Mouse (Mus musculus) subcutaneous adipose tissue, adult 2 months (tissue): Measurements from ENCODE around the gene Ces4a. TPM values are rescaled to one million over a fixed set of nuclear protein-coding genes. Genes with fewer than 3 reads are reported as not detected.

Experiments used
- polyA plus RNA-seq: library from polyadenylated mRNA; depleted of rRNA; stranded (reverse); fragments of >200 nt; gene quantifications from 2 replicates; pipeline ENCODE4 v1.2.3, GENCODE M21; 2012; ENCODE audit warnings: low replicate concordance; rRNA removed

Gene Ces4a
- polyA plus RNA-seq = 0.16 and 0.36 TPM in 2 replicates

GRCm38 (mm10) chr8:105131509-105131908, at the start of gene Ces4a:
TSS of gene Ces4a (plus strand) at chr8:105131800.

GRCm38 (mm10) chr8:105083449-105084050, 48.0 kb upstream of the Ces4a start, which contains the start of gene Ces3b:
TSS of gene Ces3b (plus strand) at chr8:105083753.

GRCm38 (mm10) chr8:105170381-105171115, 38.9 kb downstream of the Ces4a start, which contains the start of gene Cbfb:
TSS of gene Cbfb (plus strand) at chr8:105170674.

Other genes with a start within 250 kb of the Ces4a start
- gene Ces2e, start 205.5 kb upstream of the Ces4a start, polyA plus RNA-seq = 0.76 and 2.5 TPM in 2 replicates
- gene Ces2f, start 184.4 kb upstream of the Ces4a start, polyA plus RNA-seq = 0.03 TPM in 1 of 2 replicates, not detected in the other
- 11.3 and 12.2 TPM in 2 replicates for gene Ces2g, start 170.1 kb upstream of the Ces4a start, polyA plus RNA-seq
- gene Ces2h, start 130.9 kb upstream of the Ces4a start, polyA plus RNA-seq = not detected in 2 replicates
- 0.19 TPM in 1 of 2 replicates, not detected in the other for gene Ces3a, start 83.2 kb upstream of the Ces4a start, polyA plus RNA-seq
- gene Ces3b, start 48.0 kb upstream of the Ces4a start, polyA plus RNA-seq = 0.12 TPM in 1 of 2 replicates, not detected in the other
- 7.8 and 11.2 TPM in 2 replicates for gene Cbfb, start 38.9 kb downstream of the Ces4a start, polyA plus RNA-seq
- 28.2 and 29.9 TPM in 2 replicates for gene D230025D16Rik, start 93.3 kb downstream of the Ces4a start, polyA plus RNA-seq
- gene B3gnt9, start 123.4 kb downstream of the Ces4a start, polyA plus RNA-seq = 13.4 and 50.4 TPM in 2 replicates
- 12.2 and 22.8 TPM in 2 replicates for gene Tradd, start 132.8 kb downstream of the Ces4a start, polyA plus RNA-seq
- 12.3 and 13.4 TPM in 2 replicates for gene Fbxl8, start 132.8 kb downstream of the Ces4a start, polyA plus RNA-seq
- gene Hsf4, start 138.0 kb downstream of the Ces4a start, polyA plus RNA-seq = 5.2 and 7.1 TPM in 2 replicates
- 6.3 and 25.9 TPM in 2 replicates for gene Nol3, start 144.3 kb downstream of the Ces4a start, polyA plus RNA-seq
- 3.5 and 7.2 TPM in 2 replicates for gene 4931428F04Rik, start 158.1 kb downstream of the Ces4a start, polyA plus RNA-seq
- gene Exoc3l, start 164.3 kb downstream of the Ces4a start, polyA plus RNA-seq = 15.9 and 22.9 TPM in 2 replicates
- 90.1 and 142 TPM in 2 replicates for gene E2f4, start 165.9 kb downstream of the Ces4a start, polyA plus RNA-seq
- gene Elmo3, start 173.8 kb downstream of the Ces4a start, polyA plus RNA-seq = 24.6 and 26.8 TPM in 2 replicates
- 7.1 and 10.5 TPM in 2 replicates for gene Lrrc29, start 194.5 kb downstream of the Ces4a start, polyA plus RNA-seq
- gene Tmem208, start 194.6 kb downstream of the Ces4a start, polyA plus RNA-seq = 93.5 and 101 TPM in 2 replicates
- 30.4 and 43.5 TPM in 2 replicates for gene Fhod1, start 216.2 kb downstream of the Ces4a start, polyA plus RNA-seq
- 6.8 and 9.4 TPM in 2 replicates for gene Slc9a5, start 217.0 kb downstream of the Ces4a start, polyA plus RNA-seq
- 0.76 and 1.2 TPM in 2 replicates for gene Plekhg4, start 241.5 kb downstream of the Ces4a start, polyA plus RNA-seq